Mouse (Mus musculus) lung, embryonic 14.5 days (tissue): Measurements from ENCODE around the gene Abcb8. TPM values are rescaled to one million over a fixed set of nuclear protein-coding genes. Genes with fewer than 3 reads are reported as not detected.

Experiments used
- ATAC-seq: fragments of 200-750 bp; cut with Nextera tagmentation; 2 replicates; pipeline ENCODE4 v1.8.0; 2017; ENCODE audit warnings: mild to moderate bottlenecking, moderate TSS enrichment, moderate library complexity; ENCODE audit not compliant: insufficient read depth
- DNase-seq: peaks from one replicate; pipeline ENCODE4 v3.0.0-alpha.2; 2015
- H3K27ac ChIP-seq: fragments of 300-500 bp; sonication (generic); 2 replicates; pipeline ENCODE4 v1.5.1; 2014; ENCODE audit warnings: low read depth, mild to moderate bottlenecking, moderate library complexity
- H3K27me3 ChIP-seq: fragments of 300-500 bp; sonication (generic); 2 replicates; pipeline ENCODE4 v1.6.1; 2014; ENCODE audit warnings: low read length, control low read depth; ENCODE audit not compliant: insufficient read depth
- H3K36me3 ChIP-seq: fragments of 300-500 bp; sonication (generic); 2 replicates; pipeline ENCODE4 v1.6.1; 2014; ENCODE audit warnings: control low read depth; ENCODE audit not compliant: insufficient read depth
- H3K4me1 ChIP-seq: fragments of 300-500 bp; sonication (generic); 2 replicates; pipeline ENCODE4 v1.6.1; 2014; ENCODE audit warnings: antibody characterized with exemption, control low read depth; ENCODE audit not compliant: insufficient read depth
- H3K4me2 ChIP-seq: fragments of 300-500 bp; sonication (generic); 2 replicates; pipeline ENCODE4 v1.6.1; 2014; ENCODE audit warnings: mild to moderate bottlenecking
- H3K4me3 ChIP-seq: fragments of 300-500 bp; sonication (generic); 2 replicates; pipeline ENCODE4 v1.5.1; 2014; ENCODE audit warnings: low read depth, low read length
- H3K9ac ChIP-seq: fragments of 300-500 bp; sonication (generic); 2 replicates; pipeline ENCODE4 v1.6.1; 2014
- H3K9me3 ChIP-seq: fragments of 300-500 bp; sonication (generic); 2 replicates; pipeline ENCODE4 v1.6.1; 2016; ENCODE audit warnings: low read depth, low read length, control low read depth
- CTCF ChIP-seq: IDR thresholded peaks from 2 replicates; pipeline ENCODE4 v1.5.1; 2016; ENCODE audit warnings: antibody characterized with exemption, low read depth
- WGBS: fragments of 180-500 bp; shearing (Covaris S2); extraction: QIAGEN DNeasy Blood & Tissue Kit; methylation state at CpG from one replicate; pipeline ENCODE4 v1.1.7; 2014; 5-methylcytosine and 5-hydroxymethylcytosine counted together
- polyA plus RNA-seq: library from polyadenylated mRNA; unstranded; fragments of >200 nt; fragmentation: Nextera tagmentation; extraction: Ambion mirVana; gene quantifications from 2 replicates; pipeline ENCODE4 v1.2.1, GENCODE M21; 2014

The Abcb8 gene
- polyA plus RNA-seq, 1 experiment from 2014 or later, result 43.5 TPM

- no peaks in the 10 kb centered on the region for H3K9me3 ChIP-seq
- H3K4me3 ChIP-seq, result no peak overlapping the region
- no peak overlapping the region for H3K27ac ChIP-seq
- no peak for DNase-seq
- no peak overlapping the region for H3K9ac ChIP-seq
- 82% methylated on average over 10 of the region's 10 CpGs for WGBS
- H3K36me3 ChIP-seq, result no peaks in the 10 kb centered on the region
- ATAC-seq, result no peak
- 0 out of 2 replicates have a peak, but pooled peaks cover 4% of the 10 kb centered on the region for H3K4me1 ChIP-seq
- no peak for TF ChIP-seq CTCF
- peaks cover 32% of the 10 kb centered on the region for H3K27me3 ChIP-seq
- H3K4me2 ChIP-seq, result no peak overlapping the region
These were observed 7.4 kb upstream of the Abcb8 start for GRCm38 (mm10) chr5:24385887-24386550.

- Histone ChIP-seq H3K36me3 (no peaks in the 10 kb centered on the region), H3K4me3 (peak overlapping the region; percentile 47), H3K27me3 (peaks cover 32% of the 10 kb centered on the region), H3K9me3 (no peaks in the 10 kb centered on the region), H3K27ac (no peak overlapping the region), H3K4me2 (peak overlapping the region; percentile 96), H3K4me1 (0 out of 2 replicates have a peak, but pooled peaks cover 4% of the 10 kb centered on the region), H3K9ac (peak overlapping the region; percentile 49)
- ATAC-seq (peak; percentile 52), DNase-seq (peak; percentile 77)
- peak; percentile 39 for TF ChIP-seq CTCF
- 1% methylated on average over 73 of the region's 73 CpGs for WGBS
These were observed 5.9 kb upstream of the Abcb8 start for GRCm38 (mm10) chr5:24387264-24388241.

GRCm38 (mm10) chr5:24388246-24388915 lies 5.1 kb upstream of the Abcb8 start:
- H3K4me2 ChIP-seq, result peak overlapping the region; percentile 96
- 0 out of 2 replicates have a peak, but pooled peaks cover 4% of the 10 kb centered on the region for H3K4me1 ChIP-seq
- no peaks in the 10 kb centered on the region for H3K9me3 ChIP-seq
- DNase-seq (no peak), ATAC-seq (no peak)
- 20% methylated on average over 26 of the region's 26 CpGs for WGBS
- H3K36me3 ChIP-seq, result no peaks in the 10 kb centered on the region
- no peak overlapping the region for H3K27ac ChIP-seq
- peak overlapping the region; percentile 47 for H3K4me3 ChIP-seq
- TF ChIP-seq CTCF, result no peak
- peak overlapping the region; percentile 49 for H3K9ac ChIP-seq
- peaks cover 32% of the 10 kb centered on the region for H3K27me3 ChIP-seq

- Histone ChIP-seq H3K9ac (no peak overlapping the region), H3K27me3 (peaks cover 32% of the 10 kb centered on the region), H3K9me3 (no peaks in the 10 kb centered on the region), H3K4me1 (0 out of 2 replicates have a peak, but pooled peaks cover 4% of the 10 kb centered on the region), H3K4me2 (no peak overlapping the region), H3K36me3 (no peaks in the 10 kb centered on the region), H3K4me3 (no peak overlapping the region), H3K27ac (no peak overlapping the region)
- DNase-seq (peak; percentile 59), ATAC-seq (no peak)
- TF ChIP-seq CTCF, result no peak
- 51% methylated on average over 6 of the region's 7 CpGs for WGBS
These were observed 4.3 kb upstream of the Abcb8 start for GRCm38 (mm10) chr5:24389011-24389657.

GRCm38 (mm10) chr5:24389658-24390020 lies 3.8 kb upstream of the Abcb8 start:
- Histone ChIP-seq H3K36me3 (no peaks in the 10 kb centered on the region), H3K9ac (no peak overlapping the region), H3K4me1 (0 out of 2 replicates have a peak, but pooled peaks cover 4% of the 10 kb centered on the region), H3K4me2 (no peak overlapping the region), H3K4me3 (no peak overlapping the region), H3K27ac (no peak overlapping the region), H3K27me3 (peaks cover 32% of the 10 kb centered on the region), H3K9me3 (no peaks in the 10 kb centered on the region)
- DNase-seq (no peak), ATAC-seq (no peak)
- no peak for TF ChIP-seq CTCF
- 73% methylated on average over 4 of the region's 4 CpGs for WGBS

- Histone ChIP-seq H3K27ac (no peak within 1 kb of the TSS), H3K9ac (no peak within 1 kb of the TSS), H3K36me3 (no peaks in the 10 kb centered on the region), H3K4me2 (no peak within 1 kb of the TSS), H3K4me1 (0 out of 2 replicates have a peak, but pooled peaks cover 4% of the 10 kb centered on the region), H3K27me3 (peaks cover 20% of the 10 kb centered on the region), H3K9me3 (no peaks in the 10 kb centered on the region), H3K4me3 (no peak within 1 kb of the TSS)
- 81% methylated on average over 7 of the region's 7 CpGs for WGBS
- ATAC-seq (no peak), DNase-seq (no peak)
- no peak for TF ChIP-seq CTCF
These were observed 1.6 kb upstream of the Abcb8 start, which contains the start of gene Atg9b for GRCm38 (mm10) chr5:24391864-24392263. Atg9b (minus strand) TSS chr5:24392143.
